Mouse (Mus musculus) gastrocnemius, adult 8-10 months (tissue): ENCODE data around the gene Cd59a. TPM values are rescaled to one million over a fixed set of nuclear protein-coding genes. Genes with fewer than 3 reads are reported as not detected.
"Not testable (repeated sequence)": the region's sequence is repeated elsewhere in the genome, so short reads cannot be mapped to it uniquely, and the experiment has no call there.

Source experiments
- DNase-seq, 2 experiments: peaks; one replicate each; pipeline ENCODE4 v3.0.0; 2022; ENCODE audit warnings: low spot score in 2 of 2
- total RNA-seq, 4 experiments: library from RNA; stranded (reverse); gene quantifications; 2 replicates each; pipeline ENCODE4 v1.2.4; 2022

The Cd59a gene
- total RNA-seq = 10 to 100 TPM; 13.5 to 19.4 (median 15.0) TPM

DNA sequence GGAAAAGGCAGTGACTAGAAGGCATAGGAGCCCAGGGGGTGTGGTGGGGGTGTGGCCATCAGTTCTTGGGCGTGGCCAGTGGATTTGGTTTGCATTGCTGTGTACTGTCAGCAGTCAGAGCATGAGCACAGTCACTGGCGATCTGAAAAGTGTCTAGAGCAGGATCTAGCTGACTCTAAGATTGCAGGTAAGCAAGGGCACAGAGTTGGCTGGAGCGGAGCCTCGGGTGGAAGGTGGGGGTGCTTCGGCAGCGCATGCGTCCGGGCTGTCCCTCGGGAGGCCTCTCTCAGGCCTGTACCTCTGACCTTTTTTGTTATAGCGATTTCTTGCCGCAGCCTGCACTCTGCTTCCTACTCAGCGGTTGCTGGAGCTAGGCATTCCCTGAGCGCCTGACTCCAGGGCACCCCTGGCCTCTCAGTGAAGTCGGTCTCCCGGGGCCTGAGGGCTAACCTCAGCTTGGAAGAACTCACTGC lies at the start of gene Cd59a:
TSS of gene Cd59a (plus strand) at position 61 of the 473 bp plus-strand sequence.
- peak; percentile 65 to 72 for DNase-seq

DNA sequence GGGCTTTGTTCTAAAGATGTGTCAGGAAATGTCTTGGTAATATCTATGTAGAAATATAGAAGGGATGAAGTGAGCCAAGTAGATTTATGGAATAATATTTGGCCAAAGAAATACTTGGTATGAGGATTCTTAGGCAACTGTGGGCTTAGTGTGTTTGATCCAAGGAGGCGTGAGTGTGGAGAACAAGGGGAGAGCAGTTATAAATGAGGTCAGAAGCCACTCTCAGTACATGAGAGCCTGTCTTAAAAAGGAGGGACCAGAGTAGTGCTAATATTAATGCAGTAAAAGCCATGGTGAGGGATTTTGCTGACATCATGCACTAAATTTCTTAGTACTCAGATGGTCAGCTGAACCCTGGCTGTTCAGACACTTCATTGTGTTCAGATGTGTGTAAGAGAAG lies 37.2 kb upstream of the Cd59a start:
- DNase-seq = no peak

DNA sequence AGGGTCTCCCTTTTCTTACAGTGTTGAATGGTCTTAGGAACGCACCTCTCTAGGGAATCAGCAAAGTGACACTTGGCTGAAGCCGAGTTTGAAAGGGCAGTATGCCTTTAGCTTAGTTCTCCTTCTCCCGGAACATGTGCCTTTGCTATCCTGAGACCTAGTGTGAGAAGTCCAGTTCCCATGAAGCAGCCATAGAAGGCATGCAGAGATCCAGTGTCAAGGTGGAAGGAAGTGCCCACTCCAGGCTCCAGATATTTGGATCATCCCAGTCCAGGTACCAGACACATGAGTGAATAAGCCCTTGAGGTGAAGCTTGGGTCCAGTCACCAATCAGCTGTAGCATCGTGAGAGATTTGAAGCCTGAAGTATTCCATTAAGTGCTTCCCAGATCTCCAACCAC lies 36.6 kb upstream of the Cd59a start:
- DNase-seq = no peak

DNA sequence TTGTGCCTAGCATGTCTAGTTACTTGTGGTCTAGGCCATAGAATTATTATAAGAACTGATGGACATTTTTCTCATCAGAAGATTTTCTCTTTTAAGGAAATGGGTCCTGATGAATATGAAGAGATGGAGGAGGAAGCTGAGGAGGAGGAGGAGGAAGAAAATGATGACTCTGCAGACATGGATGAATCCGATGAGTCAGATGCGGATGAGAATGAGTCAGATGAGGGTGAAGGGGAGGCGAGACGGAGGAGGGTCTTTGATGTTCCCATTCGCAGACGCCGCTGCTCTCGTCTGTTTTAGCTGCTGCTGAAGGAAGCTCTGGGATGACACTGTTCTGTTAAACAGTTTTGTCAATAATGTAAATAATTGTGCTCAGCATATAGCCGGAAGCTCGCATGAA lies 35.8 kb upstream of the Cd59a start:
- no peak for DNase-seq

DNA sequence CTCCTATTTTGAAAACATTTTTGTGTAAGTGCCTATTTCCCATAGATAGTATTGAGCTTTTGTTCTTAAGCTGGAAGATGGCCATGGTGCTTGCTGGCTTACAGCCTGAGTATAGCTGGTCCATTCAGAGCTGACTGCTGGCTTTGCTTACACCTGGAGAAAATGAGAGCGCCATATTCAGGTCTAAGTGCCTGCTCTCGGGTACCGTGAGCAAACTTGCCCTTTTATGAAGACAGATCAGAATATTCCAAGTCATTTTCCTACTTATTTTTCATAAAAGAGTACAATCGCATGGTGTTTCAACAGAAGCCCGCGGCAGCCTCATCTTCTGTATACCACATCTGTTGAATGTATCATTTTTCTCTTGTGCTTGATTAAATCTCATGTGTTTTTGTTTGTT lies 34.6 kb upstream of the Cd59a start:
- DNase-seq = no peak

DNA sequence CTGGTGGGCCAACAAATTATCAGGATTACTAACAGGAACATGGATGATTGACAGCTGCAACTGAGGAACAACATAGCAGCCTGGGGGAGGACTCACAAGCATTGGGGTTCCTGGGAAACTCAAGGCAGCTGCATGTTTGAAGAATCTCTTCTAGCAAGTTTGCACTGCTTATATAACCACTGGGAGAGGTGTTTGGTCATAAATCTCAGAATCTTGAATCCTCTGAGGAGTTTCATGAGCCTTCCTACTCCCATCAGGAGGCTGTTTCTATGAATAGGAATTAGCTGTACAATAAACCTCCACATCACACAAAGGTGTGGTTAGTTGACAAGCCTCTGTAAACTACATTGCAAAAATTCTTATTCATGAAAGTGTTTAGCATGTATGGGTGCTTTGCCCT lies 32.9 kb upstream of the Cd59a start:
- DNase-seq = no peak

DNA sequence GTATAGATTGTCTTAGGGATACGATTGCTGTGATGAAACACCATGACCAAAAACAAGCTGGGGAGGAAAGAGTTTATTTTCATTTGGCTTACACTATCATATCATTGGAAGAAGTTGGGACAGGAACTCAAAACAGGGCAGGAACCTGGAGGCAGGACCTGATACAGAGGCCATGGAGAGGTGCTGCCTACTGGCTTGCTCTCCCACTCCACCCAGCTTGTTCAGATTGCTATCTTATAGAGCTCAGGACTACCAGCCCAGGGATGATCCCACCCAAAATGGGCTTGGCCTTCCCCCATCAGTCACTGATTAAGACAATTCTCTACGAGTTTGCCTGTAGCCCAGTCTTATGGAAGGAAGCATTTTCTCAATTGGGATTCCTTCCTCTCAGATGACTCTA lies 31.4 kb upstream of the Cd59a start:
- DNase-seq = no peak

DNA sequence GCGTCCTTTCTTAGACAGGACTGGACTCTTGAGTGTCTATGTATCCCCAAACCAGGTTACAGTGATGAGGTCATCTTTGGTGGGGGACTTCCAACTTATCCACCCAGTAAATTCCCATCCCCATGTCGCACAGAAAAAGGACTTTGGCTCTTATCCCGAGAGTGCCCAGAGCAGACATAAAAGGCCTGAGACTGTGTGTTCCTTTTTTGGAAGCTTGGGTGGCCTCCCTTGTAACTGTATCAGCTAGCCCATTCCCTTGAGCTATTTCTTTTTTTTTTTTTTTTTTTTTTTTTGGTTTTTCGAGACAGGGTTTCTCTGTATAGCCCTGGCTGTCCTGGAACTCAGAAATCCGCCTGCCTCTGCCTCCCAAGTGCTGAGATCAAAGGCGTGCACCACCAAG lies 30.1 kb upstream of the Cd59a start, which contains the start of gene Gm10912:
TSS of gene Gm10912 (plus strand) at position 301 of the 400 bp plus-strand sequence.
- not testable (repeated sequence) for DNase-seq

DNA sequence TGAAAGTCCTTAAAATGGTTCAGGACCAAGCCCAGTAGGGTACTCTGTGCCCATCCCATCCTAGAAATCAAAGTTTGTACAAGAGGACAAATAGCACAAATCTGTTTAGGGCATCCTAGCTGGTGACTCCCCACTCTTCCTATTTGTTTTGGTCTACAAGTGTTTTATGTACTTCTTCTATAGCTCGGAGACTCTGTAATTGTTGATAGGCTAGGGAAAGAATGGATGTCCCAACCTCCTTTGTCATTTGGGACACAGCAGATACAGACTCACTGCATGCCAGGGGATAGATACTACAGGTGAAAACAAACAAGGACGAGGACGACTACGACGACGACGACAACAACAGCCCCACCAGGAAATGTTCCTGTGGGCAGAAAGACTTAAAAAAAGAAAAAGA lies 27.2 kb upstream of the Cd59a start, which contains the start of gene Gm10799:
TSS of gene Gm10799 (minus strand) at position 101 of the 400 bp plus-strand sequence.
- DNase-seq = not testable (repeated sequence)

DNA sequence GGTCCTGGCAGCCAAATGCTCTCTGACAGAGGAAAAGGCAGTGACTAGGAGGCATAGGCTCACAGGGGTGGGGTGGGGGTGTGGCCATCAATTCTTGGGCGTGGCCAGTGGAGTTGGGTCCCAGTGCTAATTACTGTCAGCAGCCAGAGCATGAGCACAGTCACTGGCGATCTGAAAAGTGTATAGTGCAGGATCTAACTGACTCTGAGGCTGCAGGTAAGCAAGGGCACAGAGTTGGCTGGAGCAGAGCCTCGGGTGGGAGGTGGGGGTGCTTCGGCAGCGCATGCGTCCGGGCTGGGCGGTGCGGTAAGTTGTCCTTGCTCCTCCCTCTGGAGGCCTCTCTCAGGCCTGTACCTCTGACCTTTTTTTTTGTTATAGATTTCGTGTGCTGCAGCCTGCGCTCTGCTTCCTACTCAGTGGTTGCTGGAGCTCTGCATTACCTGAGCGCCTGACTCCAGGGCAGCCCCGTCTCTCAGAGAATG lies 25.9 kb upstream of the Cd59a start, which contains the start of gene Cd59b:
TSS of gene Cd59b (plus strand) at position 146 of the 482 bp plus-strand sequence.
- peak; percentile 15 to 30 for DNase-seq

DNA sequence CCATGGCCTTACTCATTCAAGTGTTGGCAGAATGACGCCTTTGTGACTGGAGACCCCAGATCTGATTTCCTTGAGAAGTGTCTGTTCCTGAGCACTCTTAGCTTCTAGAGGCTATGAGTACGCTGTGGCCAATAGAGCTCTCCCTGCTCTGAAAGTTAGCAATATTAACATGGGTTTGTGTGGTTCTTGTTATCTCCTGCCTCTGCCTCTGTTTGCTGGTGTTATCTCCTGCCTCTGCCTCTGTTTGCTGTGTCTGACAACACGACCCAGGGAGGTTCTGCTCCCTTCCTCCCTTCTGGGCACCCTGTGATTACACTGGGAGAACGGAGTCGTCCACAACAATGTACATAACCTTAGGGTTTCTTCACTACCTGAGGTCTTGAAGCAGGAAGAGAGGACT lies 17.3 kb upstream of the Cd59a start:
- not testable (repeated sequence) for DNase-seq

DNA sequence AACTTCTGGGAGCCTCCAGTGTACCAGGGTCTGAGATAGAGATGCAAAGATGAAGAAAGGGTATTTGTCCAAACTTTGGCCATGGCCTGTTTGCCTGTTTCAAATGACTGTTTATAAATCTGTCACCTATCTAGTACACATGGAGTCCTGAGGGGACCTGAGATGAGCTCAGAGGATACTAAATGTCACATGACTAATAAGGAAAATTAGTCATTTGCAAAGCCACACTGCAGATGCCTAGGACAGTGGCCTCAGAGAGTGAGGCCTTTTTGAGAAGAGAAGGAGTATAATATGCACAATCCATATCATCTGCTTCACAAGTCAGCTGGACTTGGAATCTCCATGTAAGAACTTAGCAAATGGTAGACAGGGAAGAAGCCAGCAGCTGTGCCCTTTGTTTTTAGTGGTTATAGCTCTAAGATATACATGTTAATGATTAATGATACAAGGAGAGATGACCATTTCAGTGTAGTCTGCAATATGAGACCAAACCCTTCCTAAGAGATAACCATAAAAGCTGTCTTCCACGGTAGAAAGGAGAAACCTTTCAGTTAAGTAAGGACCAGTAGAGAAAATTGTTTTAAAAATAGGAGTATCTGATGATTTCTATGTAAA lies 14.1 kb upstream of the Cd59a start:
- not testable (repeated sequence) for DNase-seq

DNA sequence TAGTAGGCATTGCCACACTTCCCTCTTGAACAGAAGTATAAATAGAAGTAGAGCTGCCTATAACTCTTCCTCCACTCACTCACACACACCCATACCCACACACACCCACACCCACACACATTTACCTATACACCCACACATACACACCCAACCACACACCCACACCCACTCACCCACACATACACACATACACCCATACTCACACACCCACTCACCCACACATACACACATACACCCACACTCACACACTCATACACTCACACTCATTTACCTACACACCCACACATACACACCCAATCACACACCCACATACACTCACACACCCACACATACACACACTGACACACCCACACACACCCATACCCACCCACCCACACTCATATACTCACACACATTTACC lies 13.1 kb upstream of the Cd59a start:
- no peak for DNase-seq

DNA sequence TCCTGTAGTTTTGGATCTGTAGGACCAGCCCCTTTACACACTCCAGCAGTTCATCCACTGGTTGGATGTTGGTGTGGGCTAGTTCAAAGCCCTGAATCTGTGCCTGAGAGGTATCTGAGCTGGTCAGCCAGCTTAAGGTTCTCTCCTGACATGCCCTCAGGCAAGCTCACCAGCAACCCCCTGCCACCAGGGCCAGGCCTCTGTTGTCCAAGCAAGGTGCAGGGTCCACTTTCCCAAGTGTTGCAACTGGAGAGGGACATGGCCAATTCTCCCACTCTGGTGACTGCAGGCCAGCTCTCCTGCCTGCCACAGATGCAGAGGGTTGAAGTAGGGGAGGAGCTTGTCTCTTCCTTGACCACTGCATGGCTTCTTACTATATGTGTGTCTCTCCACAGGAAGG lies 11.6 kb upstream of the Cd59a start:
- DNase-seq = not testable (repeated sequence)

DNA sequence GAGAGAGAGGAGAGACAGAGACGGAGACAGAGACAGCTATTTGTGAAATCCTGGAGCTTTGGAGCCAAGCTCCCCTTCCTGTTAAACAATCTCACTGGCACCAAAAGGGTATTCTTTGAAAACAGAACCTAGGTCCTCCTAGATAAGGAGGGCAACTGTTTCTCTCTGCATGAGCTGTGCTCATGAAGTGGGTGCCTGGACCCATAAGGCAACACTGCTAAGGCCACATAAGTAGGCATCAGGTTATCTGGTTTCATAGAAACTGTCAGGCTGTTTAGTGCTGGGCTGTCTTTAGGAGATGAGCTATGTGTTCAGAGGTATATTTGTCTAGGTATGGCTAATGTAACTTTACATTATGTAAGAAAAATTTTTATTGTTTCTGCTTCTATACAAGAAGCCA lies 8.0 kb upstream of the Cd59a start:
- not testable (repeated sequence) for DNase-seq

DNA sequence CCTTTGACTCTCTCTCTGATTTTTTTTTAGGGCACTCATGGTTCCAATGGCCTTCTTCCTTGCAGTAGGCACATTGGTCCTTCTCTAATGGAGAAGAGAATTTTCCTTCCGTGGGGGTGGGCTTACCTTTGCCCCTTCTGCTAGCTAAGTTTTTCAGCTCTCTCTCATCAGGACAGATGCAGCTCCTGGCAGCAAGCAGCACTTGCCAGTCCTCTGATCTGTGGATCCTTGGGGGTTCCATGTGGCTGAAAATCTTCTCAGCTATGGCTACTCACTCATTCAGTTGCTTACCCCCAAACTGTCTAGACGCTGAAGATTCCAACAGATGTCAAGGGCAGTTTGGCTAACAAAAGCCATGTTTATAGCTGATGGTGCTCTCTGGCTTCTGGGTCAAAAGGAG lies 2.3 kb upstream of the Cd59a start:
- DNase-seq = no peak

DNA sequence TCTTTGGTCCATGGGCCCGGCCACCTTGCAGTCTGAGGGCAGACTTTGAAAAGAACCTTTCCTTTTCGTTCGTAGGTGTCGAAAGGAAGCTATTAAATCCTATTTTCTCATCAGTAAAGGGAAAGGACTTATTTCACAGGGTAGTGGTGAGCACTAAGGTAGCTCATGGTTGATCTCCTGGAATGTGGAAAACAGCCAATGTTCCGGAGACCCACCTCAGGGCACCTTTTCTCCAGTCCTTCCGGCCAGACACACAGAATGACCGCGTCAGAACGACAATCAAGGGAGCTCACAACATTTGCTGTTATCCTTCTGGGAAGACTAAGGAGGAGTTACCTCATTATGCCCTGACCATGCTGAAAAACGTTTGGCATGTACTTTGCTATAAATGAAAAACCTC lies 655 bp downstream of the Cd59a start:
- no peak for DNase-seq

DNA sequence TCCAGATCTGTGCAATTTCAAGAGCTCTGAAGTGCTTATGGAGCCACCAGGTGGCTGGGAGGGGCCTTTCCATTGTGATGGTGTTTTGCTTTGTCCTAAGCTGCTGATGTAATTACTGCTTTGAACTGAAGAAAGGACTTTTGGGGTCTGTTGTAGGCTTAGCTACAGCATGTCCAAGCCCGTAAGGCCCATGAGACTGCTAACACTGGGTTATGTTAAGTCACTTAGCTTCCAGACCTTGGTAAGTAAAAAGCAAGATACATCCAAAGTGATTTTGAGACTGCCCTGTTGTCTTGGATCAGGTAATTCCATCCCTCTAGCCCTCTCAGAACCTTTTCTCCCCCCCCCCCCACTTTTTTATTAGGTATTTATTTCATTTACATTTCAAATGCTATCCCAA lies 1.2 kb downstream of the Cd59a start:
- DNase-seq = not testable (repeated sequence)

DNA sequence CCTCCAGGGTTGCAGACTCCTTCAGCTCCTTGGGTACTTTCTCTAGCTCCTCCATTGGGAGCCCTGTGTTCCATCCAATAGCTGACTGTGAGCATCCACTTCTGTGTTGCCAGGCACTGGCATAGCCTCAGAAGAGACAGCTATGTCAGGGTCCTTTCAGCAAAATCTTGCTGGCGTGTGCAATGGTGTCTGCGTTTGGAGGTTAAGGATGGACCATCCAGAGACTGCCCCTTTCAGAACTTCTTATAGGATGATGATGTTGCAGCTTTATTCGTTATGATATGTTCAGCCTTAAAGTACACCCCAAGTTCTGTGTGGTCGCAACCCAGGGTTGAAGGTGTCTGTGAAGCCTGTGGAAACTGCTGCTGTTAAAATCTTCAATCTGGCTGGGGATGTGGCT lies 1.8 kb downstream of the Cd59a start:
- DNase-seq = not testable (repeated sequence)

DNA sequence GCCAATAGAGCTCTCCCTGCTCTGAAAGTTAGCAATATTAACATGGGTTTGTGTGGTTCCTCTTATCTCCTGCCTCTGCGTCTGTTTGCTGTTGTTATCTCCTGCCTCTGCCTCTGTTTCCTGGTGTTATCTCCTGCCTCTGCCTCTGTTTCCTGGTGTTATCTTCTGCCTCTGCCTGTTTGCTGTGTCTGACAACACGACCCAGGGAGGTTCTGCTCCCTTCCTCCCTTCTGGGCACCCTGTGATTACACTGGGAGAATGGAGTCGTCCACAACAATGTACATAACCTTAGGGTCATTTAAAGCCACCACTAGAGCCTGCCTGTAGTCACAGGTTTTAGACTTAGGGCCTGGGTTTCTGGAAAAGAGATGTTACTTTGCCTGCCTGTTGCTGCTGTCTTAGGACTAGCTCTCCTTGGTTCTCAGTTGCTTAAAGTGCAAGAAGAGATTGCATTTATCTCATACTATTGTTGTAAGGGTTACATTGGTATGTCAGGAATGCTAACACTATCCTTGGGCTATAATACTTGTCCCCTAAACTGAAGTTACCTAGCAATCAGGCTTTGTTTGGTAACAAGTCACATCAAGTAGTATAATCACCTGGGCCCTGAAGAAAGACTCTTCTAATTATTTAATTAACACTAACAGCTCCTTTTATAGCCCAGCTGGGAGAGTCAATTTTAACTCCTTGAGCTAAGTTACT lies 3.1 kb downstream of the Cd59a start:
- no peak for DNase-seq

DNA sequence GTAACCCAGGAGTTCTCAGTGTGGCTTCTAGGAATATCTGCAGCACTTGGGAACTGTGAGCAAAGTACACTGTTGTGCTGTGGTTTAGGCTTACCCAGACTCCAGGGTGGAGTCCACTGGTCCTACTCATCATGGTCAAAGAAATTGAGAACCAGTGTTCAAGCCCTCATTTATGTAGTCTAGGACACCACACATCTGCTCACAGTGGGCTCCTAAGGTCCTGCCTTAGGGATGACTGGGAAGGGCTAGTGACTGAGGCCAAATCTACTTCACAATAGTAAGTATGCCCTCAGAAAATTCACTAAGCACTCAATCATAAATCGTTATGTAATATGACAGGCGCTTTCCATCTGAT lies 3.6 kb downstream of the Cd59a start:
- DNase-seq = no peak

DNA sequence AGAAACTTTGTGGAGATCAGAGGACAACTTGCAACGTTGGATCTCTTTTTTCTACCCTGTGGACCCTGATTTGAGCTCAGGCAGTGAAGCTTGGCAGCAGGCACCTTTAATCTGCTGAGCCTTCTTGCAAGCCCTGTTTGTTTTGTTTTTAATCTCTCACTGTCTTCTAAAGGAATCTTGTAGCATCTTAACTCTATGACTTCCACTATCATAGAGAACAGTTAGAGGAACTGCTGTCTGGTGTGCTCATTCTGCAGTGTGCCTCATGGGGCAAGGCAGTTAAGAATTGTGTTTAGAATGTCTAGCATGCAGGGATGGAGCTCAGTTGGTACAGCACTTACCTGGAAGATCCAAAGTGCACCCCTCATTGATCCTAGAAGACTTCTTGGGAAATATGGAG lies 4.3 kb downstream of the Cd59a start:
- DNase-seq = no peak

DNA sequence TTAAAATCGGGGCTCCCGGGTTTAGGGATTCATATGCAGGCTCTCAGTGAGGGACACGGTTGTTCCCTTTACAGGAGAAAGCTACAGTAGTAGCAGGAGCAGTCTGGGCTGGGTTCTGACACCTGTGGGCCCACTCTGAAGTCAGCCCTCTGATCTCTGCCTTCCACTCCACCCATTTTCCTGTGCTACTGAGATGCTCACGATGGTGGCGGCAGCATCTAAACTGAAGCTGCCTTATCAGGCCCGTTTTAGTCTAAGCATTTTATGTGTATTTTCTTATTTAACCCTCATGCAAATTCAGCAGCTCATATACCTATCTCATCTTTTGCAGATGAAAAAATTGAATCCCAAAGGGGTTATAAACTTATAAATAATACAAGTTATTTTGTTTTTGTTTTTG lies 9.2 kb downstream of the Cd59a start:
- no peak for DNase-seq
